Mouse (Mus musculus) cerebellum, adult 11-12 months (tissue): ENCODE results near the gene Ncor2.

Experiments used
- DNase-seq: peaks from one replicate; pipeline ENCODE4 v3.0.0; 2022

Gene Ncor2

GRCm38 (mm10) chr5:125056696-125057554 is 122.1 kb downstream of the Ncor2 start:
- peak; percentile 56 for DNase-seq

DNA sequence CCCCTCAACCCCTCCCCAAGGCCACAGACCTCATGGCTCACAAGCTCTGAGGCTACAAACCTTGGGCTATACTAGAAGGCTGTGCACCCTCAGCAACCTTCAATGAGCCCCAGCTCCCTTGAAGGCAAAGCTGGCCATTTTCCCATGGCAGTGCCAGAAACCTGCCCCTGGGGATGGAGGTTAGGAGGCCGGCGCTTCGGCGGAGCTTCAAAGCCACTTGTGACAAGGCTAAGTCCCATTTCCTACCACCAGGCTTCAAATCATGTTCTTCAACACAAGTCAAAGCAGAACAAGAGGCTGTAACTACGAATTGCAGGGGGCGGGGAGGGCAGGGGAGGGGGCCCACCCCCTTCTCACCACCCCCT is 122.7 kb downstream of the Ncor2 start:
- DNase-seq: peak; percentile 38

- peak; percentile 39 for DNase-seq
Observed at GRCm38 (mm10) chr5:125055901-125056300, 123.1 kb downstream of the Ncor2 start.

- DNase-seq: no peak
Observed at GRCm38 (mm10) chr5:125053661-125054060, 125.4 kb downstream of the Ncor2 start.

- peak; percentile 94 for DNase-seq
Observed at GRCm38 (mm10) chr5:125052603-125053488, 126.2 kb downstream of the Ncor2 start.

DNA sequence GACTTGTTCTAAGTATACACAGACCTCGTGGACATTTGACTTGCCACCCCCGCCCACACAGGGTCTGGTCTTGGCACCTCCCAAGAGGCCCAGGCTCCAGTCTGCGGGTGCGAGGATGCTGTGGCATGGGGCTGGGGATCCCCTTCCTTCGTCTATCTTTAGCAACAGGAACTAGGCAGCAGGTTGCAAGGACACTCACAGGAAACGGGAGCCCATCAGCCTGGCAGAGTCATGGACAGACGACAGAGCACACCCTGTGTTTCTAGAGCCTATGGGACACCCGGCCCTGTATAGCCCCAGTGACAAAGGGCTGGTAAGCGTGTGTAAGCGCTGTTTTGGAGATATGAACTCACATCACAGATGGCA is 126.8 kb downstream of the Ncor2 start:
- DNase-seq: no peak

DNA sequence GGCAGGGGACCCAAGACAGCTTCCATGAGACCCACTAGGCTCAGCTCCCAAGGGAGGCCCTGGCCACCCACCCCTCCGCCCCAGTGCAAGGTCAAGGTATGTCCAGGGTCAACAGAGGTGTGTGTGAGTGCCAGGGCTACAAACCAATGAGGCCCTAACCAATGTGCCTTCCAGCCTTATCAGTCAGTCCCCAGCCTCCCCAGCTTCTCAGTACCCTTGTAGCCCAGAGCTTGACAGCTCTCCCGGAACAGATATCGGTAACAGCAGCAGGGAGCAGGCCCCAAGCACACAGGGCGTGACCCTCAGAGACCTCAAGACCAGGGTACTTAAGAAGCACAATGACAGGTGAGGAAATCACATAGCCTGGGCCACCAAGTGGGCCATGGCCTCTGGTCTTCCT is 129.5 kb downstream of the Ncor2 start:
- no peak for DNase-seq

GRCm38 (mm10) chr5:125046436-125046835 is 132.6 kb downstream of the Ncor2 start:
- DNase-seq: no peak

GRCm38 (mm10) chr5:125045202-125045601 is 133.8 kb downstream of the Ncor2 start:
- no peak for DNase-seq

- no peak for DNase-seq
Observed at GRCm38 (mm10) chr5:125043448-125043847, 135.6 kb downstream of the Ncor2 start.

DNA sequence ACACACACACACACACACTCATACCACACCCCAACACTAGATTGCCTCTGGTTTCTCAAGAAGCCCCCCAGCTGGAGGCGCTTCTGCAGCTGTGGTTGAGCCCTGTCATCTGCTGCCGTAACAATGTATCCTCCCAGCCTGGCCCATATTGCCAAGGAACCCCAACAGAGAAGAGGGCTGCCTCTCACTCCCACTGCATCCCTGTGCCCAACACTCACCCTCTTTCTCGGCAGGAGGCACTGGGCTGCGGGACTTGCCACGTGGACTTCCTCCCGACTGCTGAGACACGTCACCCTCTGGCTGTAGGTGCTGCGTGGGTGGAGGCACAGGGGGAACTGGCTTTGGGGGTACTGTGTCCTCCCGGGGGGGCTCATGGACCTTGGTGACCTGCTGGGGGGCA is 137.4 kb downstream of the Ncor2 start:
- no peak for DNase-seq

DNA sequence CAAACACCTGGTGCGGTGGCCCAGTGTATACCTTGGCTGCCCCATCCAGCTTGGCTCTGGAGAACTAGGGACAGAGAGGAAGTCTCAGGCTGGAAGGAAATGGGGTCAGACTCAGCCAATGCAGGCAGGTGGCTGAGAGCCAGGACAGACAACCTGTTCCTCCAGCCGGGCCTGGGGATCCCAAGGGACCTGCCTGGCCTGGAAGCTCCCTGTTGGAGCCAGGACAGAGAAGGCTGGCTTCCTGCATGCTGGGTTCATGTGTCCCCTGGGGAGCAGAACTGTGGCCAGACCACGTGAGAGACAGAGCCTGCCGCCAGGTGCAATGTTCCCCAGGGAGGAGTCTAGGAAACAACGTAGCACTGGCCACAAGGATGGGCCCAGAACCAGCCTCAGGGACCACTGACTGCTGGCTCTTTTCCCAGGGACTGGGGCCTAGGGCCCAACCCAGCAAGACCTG is 138.9 kb downstream of the Ncor2 start:
- DNase-seq: peak; percentile 92

GRCm38 (mm10) chr5:125039377-125040027 is 139.5 kb downstream of the Ncor2 start:
- DNase-seq: peak; percentile 79

- no peak for DNase-seq
Observed at GRCm38 (mm10) chr5:125036483-125036882, 142.5 kb downstream of the Ncor2 start.

DNA sequence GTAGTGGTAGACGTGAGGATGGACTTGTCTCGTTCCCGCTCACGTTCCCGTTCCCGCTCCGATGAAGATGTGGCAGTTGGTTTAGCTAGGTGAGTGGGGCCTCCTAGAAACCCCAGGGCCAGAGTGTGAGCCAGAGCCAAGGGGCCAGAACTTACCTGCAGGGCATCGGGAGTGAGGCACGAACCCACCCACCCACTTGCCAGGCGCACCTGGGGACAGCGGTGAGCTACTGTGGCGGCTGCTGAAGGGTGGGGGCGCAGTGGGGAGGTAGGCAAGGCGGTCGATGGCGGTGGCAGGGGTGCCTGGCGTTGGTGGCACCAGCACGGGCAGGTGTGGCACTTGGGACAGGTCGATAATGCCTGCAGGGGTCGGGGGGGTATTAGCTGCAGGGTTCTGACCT is 150.1 kb downstream of the Ncor2 start:
- DNase-seq: no peak

DNA sequence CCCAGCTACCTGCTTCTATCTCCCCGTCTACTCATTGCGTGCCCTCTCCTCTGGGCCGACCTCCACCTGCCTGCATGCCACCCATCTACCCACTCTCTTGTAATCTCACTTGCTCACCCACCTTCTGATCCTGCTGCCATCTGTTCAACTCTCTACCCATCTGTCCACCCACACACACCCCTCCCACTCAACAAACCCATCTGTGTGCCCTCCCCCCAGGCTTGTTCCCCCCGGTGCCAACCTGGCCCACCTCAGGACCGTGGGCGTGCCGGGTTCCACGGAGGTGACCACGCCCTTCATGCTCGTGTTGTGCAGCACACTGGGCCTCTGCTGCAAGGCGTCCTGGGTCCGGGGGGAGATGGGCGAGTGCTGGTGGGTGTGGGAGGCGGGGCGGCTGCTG is 150.6 kb downstream of the Ncor2 start:
- no peak for DNase-seq

GRCm38 (mm10) chr5:125024002-125024401 is 155.0 kb downstream of the Ncor2 start:
- no peak for DNase-seq

GRCm38 (mm10) chr5:125021298-125021697 is 157.7 kb downstream of the Ncor2 start:
- peak; percentile 89 for DNase-seq

DNA sequence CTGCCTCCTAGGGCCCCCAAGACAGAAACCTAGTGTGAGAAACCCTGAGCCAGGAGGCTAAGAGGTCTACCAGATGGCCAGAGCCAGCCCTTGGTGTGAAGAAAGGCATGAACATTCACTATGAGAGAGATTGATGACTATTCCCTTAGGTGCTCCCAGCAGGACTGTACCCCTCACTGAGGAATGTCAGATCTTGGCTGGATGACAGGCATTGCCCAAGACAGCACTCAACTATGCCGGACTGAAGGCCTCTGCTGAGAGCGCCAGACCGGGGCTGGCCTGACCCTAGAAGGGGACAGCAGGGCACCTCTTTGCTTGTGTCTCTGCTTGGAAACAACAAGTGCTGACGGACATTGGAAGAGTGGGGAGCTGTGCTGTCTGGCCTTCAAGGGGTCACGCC is 159.9 kb downstream of the Ncor2 start:
- DNase-seq: peak; percentile 24

DNA sequence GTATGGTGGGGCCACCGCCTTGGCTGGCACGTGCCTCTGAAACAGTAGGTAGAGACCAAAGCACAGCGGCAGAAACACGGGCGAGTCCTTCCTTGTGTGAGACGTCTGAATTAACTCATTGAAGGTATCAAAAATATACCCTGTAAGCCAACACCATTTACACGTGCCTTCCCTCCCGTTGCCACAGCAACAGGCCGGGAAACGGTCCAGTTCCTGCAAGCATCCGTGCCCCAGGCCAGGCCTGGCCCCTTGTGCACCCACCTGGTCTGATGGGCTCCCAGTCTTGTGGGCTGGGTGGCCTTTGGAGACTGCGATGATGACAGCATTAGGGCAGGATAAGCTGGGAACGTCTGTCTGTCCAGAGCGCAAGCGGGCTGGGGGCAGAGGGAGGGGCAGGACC is 161.7 kb downstream of the Ncor2 start:
- DNase-seq: peak; percentile 36

GRCm38 (mm10) chr5:125016421-125017242 is 162.4 kb downstream of the Ncor2 start:
- DNase-seq: peak; percentile 16

GRCm38 (mm10) chr5:125015576-125015975 is 163.4 kb downstream of the Ncor2 start:
- peak; percentile 16 for DNase-seq
